Mouse (Mus musculus): ENCODE measurements around the gene Ccnq.

Ccnq gene

DNA sequence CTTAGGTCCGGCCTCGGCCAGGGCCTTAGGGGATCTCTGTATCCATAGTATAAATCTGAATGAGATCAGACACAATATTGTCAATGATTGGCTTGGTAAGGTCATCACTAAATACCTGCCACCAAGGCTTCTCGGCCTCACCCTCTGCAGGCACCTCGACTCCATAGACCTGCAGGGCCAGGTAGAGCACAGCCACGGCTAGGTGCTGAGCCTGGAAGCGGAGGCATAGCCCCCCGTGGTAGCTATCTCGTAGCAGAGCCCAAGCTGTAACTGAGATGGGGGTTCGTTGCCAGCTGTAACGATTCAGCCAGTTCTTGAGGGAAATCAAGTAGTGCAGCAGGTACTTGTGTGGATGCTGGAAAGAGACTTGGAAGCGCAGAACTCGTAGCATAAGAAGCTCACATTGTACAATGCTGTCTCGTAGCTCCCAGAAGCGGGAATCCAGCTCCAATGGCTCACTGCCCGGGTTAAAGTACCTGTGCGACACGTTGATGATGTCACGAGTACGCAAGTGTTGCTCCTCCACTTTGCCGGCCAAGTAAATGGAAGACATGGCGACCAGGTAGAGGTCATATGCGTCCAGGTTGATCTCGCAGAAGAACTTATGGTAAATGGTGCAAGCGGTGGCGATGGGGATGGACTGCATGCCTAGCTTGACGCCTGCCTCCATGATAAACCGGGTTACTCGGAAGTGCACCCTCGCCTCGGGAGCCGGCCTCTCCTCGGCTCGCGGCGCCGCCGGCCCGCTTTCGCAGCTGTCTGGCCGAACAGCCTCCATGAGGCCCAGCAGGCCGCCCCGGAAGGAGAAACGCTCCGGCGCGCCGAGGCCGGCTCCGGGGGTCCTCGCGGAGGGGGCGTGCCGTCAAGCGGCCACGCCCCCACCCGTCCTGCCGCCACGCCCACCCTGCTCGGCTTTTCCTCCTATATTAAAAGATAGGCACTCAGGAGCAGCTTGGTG is at the start of gene Ccnq:
TSS of gene Ccnq (minus strand) at position 845 of the 958 bp plus-strand sequence.
- peak; percentile 50 to 56 for DNase-seq

DNA sequence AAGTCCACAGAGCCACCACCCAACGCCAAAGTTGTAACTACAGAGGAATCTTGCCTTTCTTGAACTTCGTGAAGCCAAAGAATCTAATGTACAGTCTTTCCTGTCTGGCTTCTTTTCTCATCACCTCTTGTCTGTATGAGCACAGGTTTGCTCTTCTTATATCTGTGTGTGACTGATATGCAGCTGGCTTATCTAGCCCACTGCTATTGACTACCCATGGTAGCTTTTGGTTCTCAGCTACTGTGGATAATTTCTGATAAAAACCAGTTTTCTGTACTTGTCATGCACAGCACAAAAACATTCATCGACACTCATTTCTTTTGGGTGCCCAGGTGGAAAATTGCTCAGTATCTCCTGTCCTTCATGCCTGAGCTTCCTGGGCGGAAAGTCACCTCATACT is 49.6 kb upstream of the Ccnq start:
- no peak for DNase-seq

DNA sequence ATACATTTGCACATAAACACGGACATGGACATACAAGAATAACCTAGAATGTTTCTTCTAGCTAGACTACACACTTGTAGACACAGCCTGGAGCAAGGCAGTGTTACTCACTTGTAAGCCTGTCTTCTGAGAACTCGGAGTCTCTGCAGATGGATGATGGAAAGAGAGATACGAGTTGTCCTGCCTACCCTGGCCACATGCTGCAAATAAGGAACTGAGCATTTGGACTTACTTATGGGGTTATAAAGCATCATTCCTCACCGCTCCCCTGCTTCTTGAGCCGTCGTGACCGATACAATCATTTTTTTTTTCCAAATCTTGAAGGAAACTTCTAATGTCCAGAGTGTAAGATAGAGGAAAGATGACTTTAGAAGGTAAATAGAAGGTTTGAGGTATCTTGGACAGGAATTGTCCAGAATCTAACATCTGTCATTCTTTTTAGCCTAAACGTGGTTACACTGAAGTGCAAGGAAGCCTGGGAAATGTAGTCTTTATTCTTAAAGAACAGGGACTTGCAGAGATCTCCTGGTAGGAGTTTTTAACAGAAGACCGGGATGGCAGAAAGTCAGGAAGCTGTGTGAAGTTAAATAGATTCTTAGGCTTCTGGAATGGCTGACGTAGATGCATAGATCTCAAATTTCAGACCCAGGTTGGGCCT is 44.7 kb upstream of the Ccnq start:
- DNase-seq, result no peak

DNA sequence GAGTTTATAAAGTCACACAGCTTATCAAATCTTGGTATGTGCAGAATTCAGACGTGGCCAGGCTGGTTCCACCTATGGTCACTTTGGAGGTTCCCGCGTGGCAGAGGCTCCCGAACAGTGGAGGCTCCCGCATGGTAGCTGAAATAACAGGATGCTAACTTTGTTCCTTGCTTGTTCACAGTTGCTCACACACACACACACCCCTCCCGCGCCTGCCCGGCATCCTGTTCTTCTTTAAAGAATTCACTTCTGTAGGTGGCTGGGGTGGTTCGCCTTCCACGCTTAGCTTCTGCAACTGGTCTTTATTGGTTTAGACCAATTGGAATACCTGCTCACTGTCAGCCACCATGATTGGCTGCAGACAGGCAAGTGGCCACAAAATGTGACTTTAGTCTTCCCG is 41.6 kb upstream of the Ccnq start:
- no peak for DNase-seq

DNA sequence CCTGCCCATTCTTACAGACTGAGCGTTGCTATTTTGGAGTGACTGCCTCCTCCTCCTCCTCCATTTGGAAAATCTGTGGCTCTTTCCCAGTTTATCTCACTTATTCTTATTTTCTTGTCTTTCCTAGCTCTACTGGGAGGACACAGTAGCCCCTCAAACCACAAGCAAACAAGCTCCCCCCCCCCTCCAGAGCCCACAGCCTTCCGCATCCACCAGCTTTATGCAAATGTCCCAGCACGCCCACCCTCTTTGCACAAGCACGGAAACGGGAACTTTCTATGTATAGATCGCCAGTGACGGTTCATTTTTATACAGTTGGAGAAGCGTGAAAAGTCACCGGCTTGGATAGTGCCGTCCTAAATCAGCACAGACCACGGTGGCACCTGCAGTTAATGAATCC is 40.9 kb upstream of the Ccnq start:
- no peak for DNase-seq

DNA sequence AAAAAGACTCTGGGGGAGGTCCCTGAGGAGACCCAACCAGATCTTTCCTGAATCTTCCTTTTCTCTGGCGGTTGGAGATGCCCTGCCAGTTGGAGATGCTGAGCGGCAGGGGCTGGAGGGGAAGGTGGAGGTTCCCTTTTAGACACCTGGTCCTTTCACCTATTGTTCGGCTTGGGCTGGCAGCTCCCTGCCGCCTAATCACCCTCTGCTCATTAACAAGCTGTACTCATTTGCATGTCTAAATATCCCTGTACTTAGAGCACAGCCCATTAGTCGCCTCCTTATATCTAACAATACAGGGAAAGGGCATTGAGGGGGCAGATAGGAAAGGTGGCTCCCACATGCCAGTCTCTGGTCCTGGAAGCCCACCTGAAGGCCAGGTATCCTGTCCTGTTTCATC is 40.5 kb upstream of the Ccnq start:
- DNase-seq, result no peak

DNA sequence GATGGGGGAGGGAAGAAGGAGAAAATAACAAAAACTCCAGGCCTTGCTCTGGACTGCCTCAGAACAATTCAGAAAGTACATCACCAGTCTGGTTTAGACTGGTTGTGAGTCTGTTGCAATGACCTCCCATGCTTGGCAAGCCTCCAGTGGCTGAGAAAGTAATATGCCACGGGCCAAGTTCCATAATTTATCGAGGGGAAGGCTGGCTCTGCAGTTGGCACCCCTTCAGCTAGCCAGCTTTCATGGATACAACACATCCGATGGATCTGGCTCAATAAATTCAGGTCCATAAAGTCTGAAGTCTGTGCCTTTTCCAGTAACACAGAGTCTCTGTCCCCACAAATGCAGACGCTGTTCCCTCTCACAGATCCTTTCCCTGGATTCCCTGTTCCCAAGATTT is 40.1 kb upstream of the Ccnq start:
- peak in 1 of 2 experiments; percentile 11 for DNase-seq

DNA sequence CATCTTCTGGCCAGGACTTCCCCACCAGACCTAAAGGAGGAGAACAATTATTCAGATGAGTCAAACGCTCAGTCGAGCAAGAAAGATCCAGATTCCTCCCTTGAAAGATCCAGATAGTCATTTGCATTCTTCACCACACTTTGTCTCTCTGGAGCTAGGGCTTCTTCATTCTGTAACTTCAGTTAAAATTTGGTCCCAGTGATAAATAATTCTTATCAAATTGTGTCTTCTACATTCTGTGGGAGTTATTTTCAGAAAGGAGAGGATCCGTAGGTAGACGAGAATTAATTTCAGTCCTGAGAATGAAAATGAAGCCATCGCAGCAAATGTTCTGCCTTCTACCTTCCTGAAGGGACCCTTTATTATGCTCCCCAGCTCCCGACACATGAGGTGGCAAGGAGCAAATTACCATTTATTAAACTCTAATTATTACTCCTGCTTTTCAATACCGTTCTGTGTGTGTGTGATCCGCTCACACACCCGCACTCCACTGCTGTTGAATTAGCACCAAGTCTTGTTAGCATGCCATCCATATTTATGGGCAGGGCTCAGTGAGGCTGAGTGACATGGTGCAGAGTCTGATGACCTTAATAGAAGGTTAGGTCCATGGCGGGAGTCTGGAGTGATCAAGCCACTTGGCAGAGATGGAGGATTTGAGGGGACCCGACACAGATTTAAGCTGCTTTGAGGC is 38.0 kb upstream of the Ccnq start:
- DNase-seq, result no peak

DNA sequence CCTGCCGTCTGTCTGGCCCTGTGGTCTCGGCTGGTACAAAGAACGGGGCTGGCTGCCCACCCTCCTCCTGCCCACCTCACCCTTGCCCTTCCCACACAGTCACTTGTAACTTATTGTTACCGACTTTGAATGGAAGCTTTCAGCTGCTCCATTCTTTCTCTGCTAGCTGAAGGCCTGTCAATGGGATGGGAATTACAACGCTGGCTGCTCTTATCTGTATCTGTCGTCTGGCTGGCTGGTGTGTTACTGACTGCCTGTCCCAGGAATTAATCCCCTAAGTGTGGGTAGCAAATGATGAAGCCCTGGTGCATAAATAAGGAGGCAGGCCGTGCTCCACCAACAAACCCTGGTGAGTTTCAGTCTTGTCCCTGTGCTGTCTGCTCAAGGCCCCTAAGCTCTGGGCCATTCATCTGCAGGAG is 34.5 kb upstream of the Ccnq start:
- DNase-seq, result no peak

DNA sequence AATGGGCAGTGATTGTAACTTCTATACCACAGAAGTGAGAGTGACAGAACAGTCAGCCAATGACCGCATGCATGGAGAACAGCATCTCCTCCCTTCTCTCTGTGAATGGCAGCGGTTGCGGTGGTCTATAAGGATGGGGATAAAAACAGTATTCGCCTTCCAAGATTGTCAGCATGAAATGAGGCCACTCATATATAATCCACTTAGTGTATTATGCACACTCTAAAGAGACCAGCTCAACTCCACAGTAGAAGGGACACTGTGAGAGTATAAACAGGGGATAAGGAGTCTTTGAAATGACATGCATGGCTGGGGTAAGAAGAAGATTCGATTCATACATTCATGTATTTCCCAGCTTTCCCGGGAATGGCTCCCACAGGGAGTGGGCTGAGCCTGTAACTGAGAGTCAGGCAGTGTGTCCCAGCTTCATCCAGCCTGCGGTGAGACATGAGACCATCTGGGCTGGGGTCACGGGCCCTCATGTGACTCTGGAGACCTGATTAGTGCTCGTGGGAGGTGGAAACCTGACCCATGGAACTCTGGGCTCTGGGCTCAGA is 31.3 kb upstream of the Ccnq start:
- DNase-seq, result no peak

DNA sequence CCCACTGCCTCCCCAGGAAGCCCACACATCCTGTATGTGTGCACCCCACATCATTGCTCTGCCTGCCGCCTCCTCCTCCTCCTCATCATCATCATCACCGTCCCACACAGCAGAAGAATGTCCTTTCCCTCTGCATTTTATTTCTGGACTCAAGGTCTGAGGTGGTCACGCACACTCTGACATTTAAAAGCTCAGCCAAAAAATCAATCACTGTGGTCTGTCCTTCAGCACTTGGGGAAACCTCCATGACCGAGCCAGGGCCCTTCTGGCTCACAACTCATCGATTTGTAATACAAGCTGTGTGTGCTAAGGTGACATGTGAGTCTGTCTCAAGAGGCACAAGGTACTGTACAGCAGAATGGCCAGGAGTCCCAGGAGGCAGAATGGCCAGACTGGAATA is 30.8 kb upstream of the Ccnq start:
- no peak for DNase-seq

DNA sequence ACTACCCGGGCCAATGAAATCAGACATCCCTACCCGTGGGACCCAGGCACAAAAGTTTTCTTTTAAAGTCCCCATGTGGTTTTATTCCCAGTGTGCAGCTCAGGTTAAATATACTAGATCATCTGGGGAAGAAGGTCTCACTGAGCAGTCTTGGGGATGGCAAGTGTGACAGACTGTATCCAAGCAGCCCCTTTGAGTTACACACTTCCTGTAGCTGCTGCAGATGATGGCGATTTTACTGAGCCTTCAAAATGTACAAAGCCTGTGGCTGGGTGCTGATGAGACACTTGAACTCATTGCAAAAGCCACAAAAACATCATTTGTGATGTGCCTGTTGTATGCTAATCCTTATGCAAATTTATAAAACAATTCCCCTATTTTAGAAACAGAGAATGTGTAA is 29.0 kb upstream of the Ccnq start:
- no peak for DNase-seq

DNA sequence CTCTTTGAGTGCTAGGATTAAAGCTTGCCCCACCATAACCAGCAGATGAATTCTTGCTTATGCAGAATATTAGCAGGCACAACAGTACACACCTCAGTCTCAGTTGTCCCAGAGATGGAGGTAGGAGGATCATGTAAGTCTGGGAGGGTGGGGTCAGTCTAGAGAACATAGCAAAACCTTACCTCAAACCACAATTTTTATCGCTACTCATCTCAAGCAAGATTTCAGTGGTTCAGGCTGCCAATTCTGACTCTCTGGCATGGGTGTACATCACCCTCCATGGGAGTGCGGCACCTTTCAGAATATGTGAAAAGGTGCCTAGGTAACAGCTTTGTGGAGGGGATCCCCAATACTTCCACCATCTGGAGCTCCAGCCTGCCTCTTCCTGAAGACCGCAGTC is 28.5 kb upstream of the Ccnq start:
- no peak for DNase-seq

DNA sequence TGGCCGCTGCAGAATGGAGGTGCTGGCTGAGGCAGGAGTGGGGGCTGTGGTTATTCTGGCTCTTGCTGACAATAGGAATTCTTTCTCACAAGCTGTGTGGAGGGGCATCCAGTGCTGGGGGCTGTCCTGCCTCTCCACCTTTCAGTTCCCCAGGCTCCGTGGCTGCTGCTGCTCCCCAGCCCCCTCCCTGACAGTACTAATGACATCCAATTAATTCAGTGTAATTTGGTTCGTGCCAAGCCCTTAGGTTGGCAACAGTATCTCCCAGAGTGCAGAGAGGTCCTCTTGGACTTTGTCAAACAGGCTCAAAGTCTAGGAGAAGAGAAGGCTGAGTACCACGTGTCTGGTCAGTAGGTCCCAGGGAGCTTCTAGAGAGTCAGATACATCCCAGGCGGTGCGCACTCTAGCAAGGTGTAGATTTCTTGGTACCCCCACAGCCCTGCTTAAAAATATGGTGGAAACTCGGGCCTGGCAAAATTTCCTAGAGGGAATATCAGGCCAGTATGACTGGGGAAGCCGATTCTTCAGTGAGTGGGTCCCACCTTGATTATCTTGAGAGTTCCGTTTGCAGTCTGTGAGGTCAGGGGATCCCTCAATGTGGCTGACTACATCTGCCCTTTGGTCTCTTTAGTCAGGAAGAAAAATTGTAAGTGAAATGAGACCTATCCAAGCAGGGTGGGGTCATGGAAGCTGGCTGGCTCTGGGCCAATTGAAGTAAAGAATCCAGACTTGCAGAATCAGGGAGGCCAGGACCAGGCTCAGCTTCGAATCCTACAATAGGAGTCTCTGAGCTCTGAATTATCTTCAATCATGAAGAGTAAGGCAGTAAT is 26.5 kb upstream of the Ccnq start:
- DNase-seq, result no peak

DNA sequence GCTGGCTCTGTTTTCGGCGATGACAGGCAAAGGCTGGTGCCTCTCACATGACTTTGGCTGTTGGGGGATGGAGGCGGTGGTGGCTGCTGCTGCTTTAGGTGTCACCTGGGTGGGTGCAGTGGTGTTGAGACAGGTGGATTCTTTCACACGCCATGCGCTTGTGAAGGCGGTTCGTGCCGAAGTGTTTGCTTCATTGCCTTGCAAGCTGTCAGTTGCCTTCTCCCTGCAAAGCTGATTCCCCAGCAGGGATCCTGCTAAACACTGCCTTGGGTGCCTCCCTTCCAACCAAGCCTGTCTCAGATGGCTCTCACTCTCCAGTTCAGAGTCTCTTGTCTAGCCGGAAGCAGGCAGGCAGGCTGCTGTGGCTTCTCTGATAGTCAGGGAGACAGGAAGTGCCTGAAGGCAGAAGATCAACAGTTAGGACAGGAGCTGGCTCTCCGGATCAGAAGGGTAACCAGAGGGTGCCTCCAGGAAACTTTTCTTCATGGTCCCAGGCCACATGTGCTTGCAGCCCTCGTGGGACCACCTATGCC is 20.3 kb upstream of the Ccnq start:
- DNase-seq, result no peak

DNA sequence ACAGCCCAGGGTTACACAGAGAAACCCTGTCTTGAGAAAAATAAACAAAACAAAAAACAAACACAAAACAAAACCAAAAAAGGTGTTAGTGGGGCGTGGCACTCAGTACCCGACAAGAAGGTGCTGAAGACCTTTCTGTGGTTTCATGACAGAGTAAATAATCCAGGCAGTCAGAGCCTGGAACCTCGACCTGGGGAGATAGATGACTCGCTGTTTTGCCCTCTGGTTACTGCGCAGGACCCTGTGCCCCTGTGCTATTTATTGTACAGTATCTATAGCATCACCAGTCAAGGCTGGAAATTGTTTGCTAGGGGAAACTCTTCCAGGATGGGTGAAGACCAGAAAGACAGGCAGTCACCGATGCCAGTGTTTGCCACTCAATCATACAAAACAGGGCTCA is 18.9 kb upstream of the Ccnq start:
- no peak for DNase-seq

DNA sequence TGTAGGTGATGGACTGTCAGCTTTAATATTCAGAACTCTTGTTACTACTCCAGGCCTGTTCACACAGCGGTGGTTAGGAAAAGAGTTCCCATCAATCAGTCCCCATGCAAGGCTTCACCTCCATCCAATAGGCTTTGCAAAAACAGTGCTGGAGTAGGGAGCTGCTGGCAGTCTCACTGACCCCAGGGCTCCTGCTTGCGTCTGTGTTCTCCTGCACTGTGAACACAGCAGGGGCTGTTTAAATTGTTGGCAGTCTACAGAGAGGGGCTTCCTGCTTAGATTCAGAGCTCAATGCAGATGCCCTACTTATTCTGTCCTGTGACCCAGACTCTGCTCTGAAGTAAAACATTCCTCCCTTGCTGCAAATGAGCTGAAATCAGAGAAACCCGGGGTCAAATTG is 17.2 kb upstream of the Ccnq start:
- no peak for DNase-seq

DNA sequence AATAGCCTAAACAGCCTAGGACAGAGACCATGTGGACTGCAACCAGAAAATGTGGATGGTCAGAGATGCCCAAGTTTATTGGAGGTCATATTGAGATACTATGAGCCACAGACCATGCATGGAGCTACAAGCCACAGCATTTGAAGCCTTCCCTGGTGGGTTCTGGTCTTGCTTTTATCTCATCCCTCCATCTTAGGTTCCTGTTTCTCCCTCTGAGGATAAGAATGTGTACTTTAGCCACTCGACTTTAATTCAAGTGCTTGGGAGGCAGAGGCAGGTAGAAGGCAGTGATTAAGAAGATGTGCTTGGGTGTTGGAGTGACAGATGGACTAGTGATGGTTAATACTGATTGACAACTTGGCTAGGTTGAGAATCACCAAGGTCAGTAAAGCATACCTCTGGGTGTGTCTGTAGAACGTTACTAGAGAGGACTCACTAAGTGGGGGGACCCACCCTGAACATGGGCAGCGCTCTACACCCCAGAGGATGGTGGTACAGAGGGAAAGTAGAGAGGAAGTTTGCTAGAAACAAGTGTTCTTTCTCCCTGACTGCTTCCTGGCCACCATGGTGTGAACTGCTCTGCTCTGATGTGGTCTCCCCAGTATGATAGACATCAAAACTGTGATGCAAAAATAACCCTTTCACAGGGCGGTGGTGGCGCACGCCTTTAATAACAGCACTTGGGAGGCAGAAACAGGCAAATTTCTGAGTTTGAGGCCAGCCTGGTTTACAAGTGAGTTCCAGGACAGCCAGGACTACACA is 14.7 kb upstream of the Ccnq start:
- DNase-seq, result no peak

DNA sequence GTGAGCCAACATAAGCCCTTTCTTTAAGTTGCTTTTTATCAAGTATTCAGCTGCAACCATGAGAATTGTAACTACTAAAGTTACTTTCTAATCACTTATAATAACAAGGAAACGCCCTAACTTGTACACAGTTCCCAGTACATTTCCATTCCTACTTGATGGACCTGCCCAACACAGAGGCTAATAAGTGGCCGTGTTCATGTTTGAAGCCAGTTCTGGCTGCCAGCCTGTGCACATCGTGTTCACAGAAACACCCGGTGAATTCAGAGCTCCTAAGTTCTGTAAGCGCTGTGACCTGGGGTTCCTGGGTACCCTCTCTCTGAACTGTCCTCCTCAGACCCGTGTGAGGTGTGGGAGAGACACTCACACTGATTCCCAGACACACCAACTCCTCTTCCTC is 13.3 kb upstream of the Ccnq start:
- no peak for DNase-seq

DNA sequence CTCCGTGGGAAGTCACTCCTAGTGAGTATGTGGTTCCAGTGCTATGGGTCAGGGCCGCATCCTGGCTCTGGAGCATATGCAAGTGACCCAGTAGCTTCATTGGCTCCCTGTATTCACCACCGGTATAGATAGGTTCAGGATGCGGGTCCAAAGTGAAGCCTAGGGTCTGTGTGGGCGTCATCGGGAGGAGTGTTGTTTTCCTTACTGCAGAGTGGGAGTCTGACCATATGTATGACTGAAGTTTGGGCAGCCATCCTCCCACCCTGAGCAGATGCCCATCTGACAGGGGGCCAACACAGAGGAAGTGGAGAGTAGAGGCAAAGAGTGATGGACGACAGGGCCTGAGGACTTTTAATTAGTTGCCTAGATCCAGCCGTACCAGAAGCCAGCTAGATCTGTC is 12.8 kb upstream of the Ccnq start:
- no peak for DNase-seq

DNA sequence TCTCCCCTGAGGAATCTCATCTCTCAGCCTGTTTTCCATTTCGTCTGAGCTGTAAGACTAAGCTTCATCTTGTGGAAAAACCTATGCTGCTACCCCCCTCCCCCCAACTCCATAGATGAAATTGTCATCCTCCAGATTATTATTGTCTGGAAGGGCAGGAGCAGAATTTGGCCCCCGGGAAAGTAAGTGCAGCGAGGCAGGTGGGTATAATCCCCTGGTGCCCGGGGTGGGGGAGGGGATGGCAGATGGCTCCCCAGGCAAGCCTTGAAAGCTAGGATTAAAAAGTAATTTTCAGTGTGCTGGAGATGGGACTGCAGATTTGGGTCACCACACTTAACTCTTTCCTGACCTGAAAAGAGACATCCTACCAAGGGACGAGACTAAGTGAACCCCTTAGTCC is 10.7 kb upstream of the Ccnq start:
- no peak for DNase-seq

DNA sequence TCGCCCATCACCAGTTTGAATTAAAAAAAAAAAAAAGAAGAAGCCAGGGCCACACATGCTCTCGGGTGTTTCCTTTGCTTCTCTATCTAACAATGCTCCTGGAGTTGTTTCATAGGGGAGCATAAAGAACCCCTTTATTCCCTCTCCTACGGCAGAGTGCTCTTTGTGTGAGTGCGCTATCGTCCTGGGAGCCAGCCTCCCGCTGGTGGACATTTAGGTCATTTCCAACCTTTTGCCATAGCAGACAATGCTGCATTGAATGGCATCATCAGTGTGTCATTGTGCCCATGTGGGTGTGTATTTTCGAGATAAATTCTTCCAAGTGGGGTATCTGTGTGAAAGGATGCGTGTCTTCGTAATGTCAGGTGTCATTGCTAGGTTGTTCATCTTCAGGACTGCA is 9.6 kb upstream of the Ccnq start:
- DNase-seq, result no peak
